Mouse (Mus musculus) ES-Bruce4 (cell line): ENCODE measurements at regions not wholly inside any gene's neighbourhood (a gene's known extent, or its start where the extent isn't known, plus 50 kb on each side); places are given as distances from the start of the nearest gene placed in this dataset.

Experiments used
- H3K27ac ChIP-seq: 2 replicates; pipeline ENCODE4 v1.5.1; 2012; ENCODE audit warnings: low read length, inconsistent platforms; ENCODE audit not compliant: insufficient read depth
- H3K27me3 ChIP-seq: 2 replicates; pipeline ENCODE4 v1.6.1; 2012; ENCODE audit warnings: mild to moderate bottlenecking, low read length, inconsistent platforms; ENCODE audit not compliant: control insufficient read depth, poor library complexity, insufficient read depth, severe bottlenecking
- H3K36me3 ChIP-seq: 2 replicates; pipeline ENCODE4 v1.6.1; 2012; ENCODE audit warnings: inconsistent platforms, mild to moderate bottlenecking, low read length, moderate library complexity; ENCODE audit not compliant: control insufficient read depth, poor library complexity, insufficient read depth, severe bottlenecking
- H3K4me1 ChIP-seq: one replicate; pipeline ENCODE4 v1.8.1; 2011; ENCODE audit warnings: low read length; ENCODE audit not compliant: control insufficient read depth, insufficient read depth
- H3K4me3 ChIP-seq: 2 replicates; pipeline ENCODE4 v1.5.1; 2011; ENCODE audit warnings: low read depth, mild to moderate bottlenecking, low read length
- H3K9ac ChIP-seq: 2 replicates; pipeline ENCODE4 v1.6.1; 2012; ENCODE audit warnings: low read depth, mild to moderate bottlenecking, inconsistent platforms; ENCODE audit not compliant: poor library complexity, severe bottlenecking
- H3K9me3 ChIP-seq: replicated peaks from 2 replicates; pipeline ENCODE4 v1.6.1; 2012; ENCODE audit warnings: mild to moderate bottlenecking, low read length, inconsistent platforms; ENCODE audit not compliant: control insufficient read depth, poor library complexity, insufficient read depth, severe bottlenecking
- CTCF ChIP-seq: IDR thresholded peaks from one replicate; pipeline ENCODE4 v1.8.1; 2011; ENCODE audit warnings: low read depth, low read length
- EP300 ChIP-seq: IDR thresholded peaks from 2 replicates; pipeline ENCODE4 v1.6.1; 2011; ENCODE audit warnings: low read depth, low read length; ENCODE audit not compliant: insufficient read depth
- POLR2A ChIP-seq: IDR thresholded peaks from one replicate; pipeline ENCODE4 v1.8.1; 2011; ENCODE audit warnings: low read length; ENCODE audit not compliant: insufficient read depth

GRCm38 (mm10) chr10:111422057-111422456 lies 51.0 kb upstream of the Nap1l1 start:
- Histone ChIP-seq H3K27ac (peak overlapping the region; percentile 25; the same call in 1 of the 2 replicates), H3K36me3 (no peaks in the 10 kb centered on the region), H3K27me3 (no peaks in the 10 kb centered on the region), H3K4me1 (peaks cover 9% of the 10 kb centered on the region), H3K9me3 (no peaks in the 10 kb centered on the region), H3K4me3 (no peak overlapping the region), H3K9ac (peak overlapping the region; percentile 6; the same call in 1 of the 2 replicates)
- TF ChIP-seq EP300 (no peak), CTCF (no peak), POLR2A (no peak)

- Histone ChIP-seq H3K9me3 (no peaks in the 10 kb centered on the region), H3K27me3 (no peaks in the 10 kb centered on the region), H3K27ac (no peak overlapping the region; the same call in 1 of the 2 replicates), H3K4me3 (peak overlapping the region; percentile 12; the same call in 1 of the 2 replicates), H3K4me1 (peaks cover 9% of the 10 kb centered on the region), H3K9ac (0 out of 2 replicates have a peak overlapping the region, but pooled peaks have one; percentile 4), H3K36me3 (no peaks in the 10 kb centered on the region)
- TF ChIP-seq POLR2A, result no peak
- no peak for TF ChIP-seq CTCF
- TF ChIP-seq EP300, result no peak
Observed at GRCm38 (mm10) chr10:111422649-111423048, 50.4 kb upstream of the Nap1l1 start.
